Mouse (Mus musculus) heart, postnatal 0 days (tissue): Measurements from ENCODE around the gene Gltp.

ENCODE experiments used
- CTCF ChIP-seq: IDR thresholded peaks from 2 replicates; pipeline ENCODE4 v1.5.1; 2016; ENCODE audit warnings: antibody characterized with exemption, control low read depth, low read depth
- EP300 ChIP-seq: IDR thresholded peaks from 2 replicates; pipeline ENCODE4 v1.6.1; 2016; ENCODE audit warnings: antibody characterized with exemption, low read depth

DNA sequence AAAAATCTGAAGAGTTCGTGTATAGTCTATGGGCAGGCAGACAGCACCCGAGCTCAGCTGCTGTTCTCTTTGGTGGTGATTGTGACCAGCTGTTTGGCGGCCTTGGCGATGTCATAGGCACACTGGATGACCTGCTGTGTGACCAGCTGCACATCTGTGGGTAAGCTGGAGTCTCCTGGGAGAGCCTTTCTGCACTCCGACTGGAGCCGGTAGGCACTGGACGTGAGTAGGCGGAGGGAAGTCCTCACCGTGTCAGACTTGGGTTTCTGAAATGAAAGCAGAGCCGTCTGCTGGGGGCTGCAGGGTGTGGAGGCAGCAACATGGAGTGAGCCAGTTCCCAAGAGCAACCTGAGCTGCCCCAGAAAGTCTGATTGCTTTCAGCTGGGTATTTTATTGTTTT, 39.3 kb upstream of the Gltp start:
- TF ChIP-seq CTCF, result no peak
- TF ChIP-seq EP300, result no peak
